Mouse (Mus musculus): Measurements from ENCODE around the gene Galm. TPM values are rescaled to one million over a fixed set of nuclear protein-coding genes. Genes with fewer than 3 reads are reported as not detected.

Gene Galm
- total RNA-seq (2021), result 1 to 10 TPM; 1.7 to 2.4 TPM
- long read RNA-seq, experiment 1, partial matches to known transcripts, result 0 of 1 reads
- long read RNA-seq, experiment 1, other reads (novel, unspliced or antisense), result 0 of 1 reads
- long read RNA-seq, experiment 2, transcript Galm-201 (7 exons, 2,314 nt), result major isoform, 6 of 6 reads
- long read RNA-seq, experiment 2, partial matches to known transcripts, result 0 of 6 reads
- long read RNA-seq, experiment 2, other reads (novel, unspliced or antisense), result 0 of 6 reads

GRCm38 (mm10) chr17:80127331-80128251 is at the start of gene Galm:
Galm (plus strand) TSS chr17:80127471.
- intact Hi-C loops (cut with DNase I; ENCODE audit: low total_unique reads), result no loop called here
- DNase-seq, result peak; percentile 69

GRCm38 (mm10) chr17:80078726-80079125 is 48.5 kb upstream of the Galm start:
- no peak for DNase-seq
- intact Hi-C loops (cut with DNase I; ENCODE audit: low total_unique reads), result no loop called here

GRCm38 (mm10) chr17:80083223-80083622 is 44.0 kb upstream of the Galm start:
- intact Hi-C loops (cut with DNase I; ENCODE audit: low total_unique reads), result no loop called here

GRCm38 (mm10) chr17:80084424-80084823 is 42.8 kb upstream of the Galm start:
- no peak for DNase-seq
- intact Hi-C loops (cut with DNase I; ENCODE audit: low total_unique reads), result no loop called here

More at GRCm38 (mm10) chr17:80083223-80083622, 44.0 kb upstream of the Galm start:
- DNase-seq, result no peak

GRCm38 (mm10) chr17:80086591-80086990 is 40.7 kb upstream of the Galm start:
- intact Hi-C loops (cut with DNase I; ENCODE audit: low total_unique reads), result no loop called here
- no peak for DNase-seq

- no peak for DNase-seq
- intact Hi-C loops (cut with DNase I; ENCODE audit: low total_unique reads), result no loop called here
These were observed 39.1 kb upstream of the Galm start for GRCm38 (mm10) chr17:80088168-80088567.

- no peak for DNase-seq
- intact Hi-C loops (cut with DNase I; ENCODE audit: low total_unique reads), result no loop called here
These were observed 36.7 kb upstream of the Galm start for GRCm38 (mm10) chr17:80090551-80090950.

GRCm38 (mm10) chr17:80091879-80092549 is 35.3 kb upstream of the Galm start:
- DNase-seq, result no peak
- intact Hi-C loops (cut with DNase I; ENCODE audit: low total_unique reads), result no loop called here

GRCm38 (mm10) chr17:80095254-80095899 is 31.9 kb upstream of the Galm start:
- intact Hi-C loops (cut with DNase I; ENCODE audit: low total_unique reads), result no loop called here

GRCm38 (mm10) chr17:80096043-80096719 is 31.1 kb upstream of the Galm start:
- peak; percentile 17 for DNase-seq
- intact Hi-C loops (cut with DNase I; ENCODE audit: low total_unique reads), result no loop called here

More at GRCm38 (mm10) chr17:80095254-80095899, 31.9 kb upstream of the Galm start:
- DNase-seq, result no peak

- intact Hi-C loops (cut with DNase I; ENCODE audit: low total_unique reads), result no loop called here
- DNase-seq, result no peak
These were observed 30.6 kb upstream of the Galm start for GRCm38 (mm10) chr17:80096720-80097114.

- intact Hi-C loops (cut with DNase I; ENCODE audit: low total_unique reads), result no loop called here
- no peak for DNase-seq
These were observed 30.1 kb upstream of the Galm start for GRCm38 (mm10) chr17:80097221-80097620.

GRCm38 (mm10) chr17:80099823-80100222 is 27.4 kb upstream of the Galm start:
- DNase-seq, result no peak
- intact Hi-C loops (cut with DNase I; ENCODE audit: low total_unique reads), result no loop called here

GRCm38 (mm10) chr17:80105348-80105978 is 21.8 kb upstream of the Galm start:
- intact Hi-C loops (cut with DNase I; ENCODE audit: low total_unique reads), result no loop called here
- no peak for DNase-seq

GRCm38 (mm10) chr17:80112665-80113305 is 14.5 kb upstream of the Galm start:
- intact Hi-C loops (cut with DNase I; ENCODE audit: low total_unique reads), result no loop called here
- no peak for DNase-seq

GRCm38 (mm10) chr17:80113468-80113867 is 13.8 kb upstream of the Galm start:
- no peak for DNase-seq
- intact Hi-C loops (cut with DNase I; ENCODE audit: low total_unique reads), result no loop called here

- intact Hi-C loops (cut with DNase I; ENCODE audit: low total_unique reads), result no loop called here
- DNase-seq, result no peak
These were observed 6.9 kb upstream of the Galm start for GRCm38 (mm10) chr17:80120396-80120795.

- no peak for DNase-seq
- intact Hi-C loops (cut with DNase I; ENCODE audit: low total_unique reads), result no loop called here
These were observed 5.4 kb upstream of the Galm start for GRCm38 (mm10) chr17:80121833-80122232.
